Mouse (Mus musculus) megakaryocyte, embryonic 14.5 days (primary cell): ENCODE measurements around the gene Pcgf5.

Source experiments
- FLI1 ChIP-seq: IDR thresholded peaks from 2 replicates; pipeline ENCODE4 v1.6.1; 2012; ENCODE audit warnings: low read length, inconsistent platforms, mixed read lengths
- GATA1 ChIP-seq: IDR thresholded peaks from 3 replicates; pipeline ENCODE4 v1.6.1; 2012; ENCODE audit warnings: mixed read lengths, low read length, inconsistent platforms, borderline replicate concordance

GRCm38 (mm10) chr19:36495555-36495954 is 147.4 kb downstream of the Pcgf5 start:
- TF ChIP-seq GATA1 (no peak), FLI1 (no peak)
